Mouse (Mus musculus): ENCODE results near the gene Dhrs3.

DNA sequence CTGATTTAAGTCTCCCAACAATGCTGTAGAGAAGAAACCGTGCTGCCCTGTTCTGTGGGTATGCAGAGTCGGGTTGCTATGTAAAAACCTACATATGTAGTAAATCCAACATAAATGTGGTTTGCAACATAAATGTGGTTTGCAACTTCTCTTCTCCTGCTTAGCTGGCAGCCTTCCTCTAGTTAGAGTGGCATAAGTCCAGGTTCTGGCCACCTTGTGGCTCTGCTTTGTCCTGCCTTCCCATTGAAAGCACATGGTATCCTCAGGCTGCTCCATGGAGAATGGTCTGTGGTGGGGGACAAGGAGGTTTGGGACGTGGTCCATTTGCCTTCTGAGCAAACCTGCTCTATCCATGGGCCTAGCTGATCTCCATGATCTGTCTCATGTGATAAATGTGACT is 58.3 kb downstream of the Dhrs3 start:
- no peak for TF ChIP-seq CTCF (IDR thresholded peaks at IDR 0.05; ENCODE audit: borderline replicate concordance, control insufficient read depth, extremely low read depth, insufficient read depth, low read length, poor library complexity)
- no peak for TF ChIP-seq POLR2A (IDR thresholded peaks at IDR 0.05; ENCODE audit: control insufficient read depth, extremely low read depth, insufficient read depth, low read length, poor library complexity)

Data from thymus, adult 2 months (tissue).